Mouse (Mus musculus) MEL-GATA-1-ER (cell line): ENCODE data around the gene Scd2.
"Not testable (repeated sequence)": the region's sequence is repeated elsewhere in the genome, so short reads cannot be mapped to it uniquely, and the experiment has no call there.

Experiments used
- DNase-seq: peaks from one replicate; pipeline ENCODE4 v3.0.0-alpha.2; 2012; ENCODE audit warnings: low read depth; ENCODE audit errors: extremely low read depth

The Scd2 gene

GRCm38 (mm10) chr19:44296186-44296585 lies 2.7 kb downstream of the Scd2 start:
- no peak for DNase-seq

- DNase-seq: no peak
Observed at GRCm38 (mm10) chr19:44297068-44297760, 3.7 kb downstream of the Scd2 start.

GRCm38 (mm10) chr19:44297862-44298261 lies 4.4 kb downstream of the Scd2 start:
- no peak for DNase-seq

GRCm38 (mm10) chr19:44299078-44299477 lies 5.6 kb downstream of the Scd2 start:
- DNase-seq: no peak

- no peak for DNase-seq
Observed at GRCm38 (mm10) chr19:44299902-44300301, 6.4 kb downstream of the Scd2 start.

- DNase-seq: no peak
Observed at GRCm38 (mm10) chr19:44300520-44300919, 7.0 kb downstream of the Scd2 start.

- DNase-seq: no peak
Observed at GRCm38 (mm10) chr19:44301176-44301575, 7.7 kb downstream of the Scd2 start.

- DNase-seq: no peak
Observed at GRCm38 (mm10) chr19:44301671-44302305, 8.3 kb downstream of the Scd2 start.

- DNase-seq: no peak
Observed at GRCm38 (mm10) chr19:44302901-44303300, 9.4 kb downstream of the Scd2 start.

- no peak for DNase-seq
Observed at GRCm38 (mm10) chr19:44303502-44303901, 10.0 kb downstream of the Scd2 start.

- no peak for DNase-seq
Observed at GRCm38 (mm10) chr19:44304419-44304818, 10.9 kb downstream of the Scd2 start.

GRCm38 (mm10) chr19:44304851-44305510 lies 11.5 kb downstream of the Scd2 start:
- no peak for DNase-seq

- no peak for DNase-seq
Observed at GRCm38 (mm10) chr19:44305701-44306100, 12.2 kb downstream of the Scd2 start.

GRCm38 (mm10) chr19:44306171-44306570 lies 12.7 kb downstream of the Scd2 start:
- no peak for DNase-seq

GRCm38 (mm10) chr19:44307101-44307914 lies 13.8 kb downstream of the Scd2 start:
- DNase-seq: no peak

- no peak for DNase-seq
Observed at GRCm38 (mm10) chr19:44307915-44308470, 14.5 kb downstream of the Scd2 start.

- no peak for DNase-seq
Observed at GRCm38 (mm10) chr19:44308611-44309246, 15.3 kb downstream of the Scd2 start.

- no peak for DNase-seq
Observed at GRCm38 (mm10) chr19:44309351-44310154, 16.1 kb downstream of the Scd2 start.

- DNase-seq: not testable (repeated sequence)
Observed at GRCm38 (mm10) chr19:44310155-44310575, 16.7 kb downstream of the Scd2 start.

GRCm38 (mm10) chr19:44310814-44311213 lies 17.3 kb downstream of the Scd2 start:
- no peak for DNase-seq
